Mouse (Mus musculus) liver, embryonic 14.5 days (tissue): ENCODE results near the gene Grb7. TPM values are rescaled to one million over a fixed set of nuclear protein-coding genes. Genes with fewer than 3 reads are reported as not detected.
A peak's percentile ranks its signal among the peaks of the same experiment; 100 is the strongest.

Experiments
- ATAC-seq: fragments of 200-750 bp; cut with Nextera tagmentation; 2 replicates; pipeline ENCODE4 v1.8.0; 2017; ENCODE audit warnings: moderate number of reproducible peaks, mild to moderate bottlenecking, moderate library complexity; ENCODE audit not compliant: insufficient read depth
- DNase-seq, 3 experiments: peaks; one replicate each; pipeline ENCODE4 v3.0.0-alpha.2; 2012 to 2013; ENCODE audit warnings: low read depth in 3 of 3, low spot score in 3 of 3
- H3K27ac ChIP-seq: fragments of 300-500 bp; sonication (generic); 2 replicates; pipeline ENCODE4 v1.5.1; 2014; ENCODE audit warnings: moderate library complexity, mild to moderate bottlenecking, control low read depth, inconsistent platforms
- H3K27me3 ChIP-seq: fragments of 300-500 bp; sonication (generic); 2 replicates; pipeline ENCODE4 v1.6.1; 2014; ENCODE audit warnings: mild to moderate bottlenecking, low read length, moderate library complexity; ENCODE audit not compliant: control insufficient read depth, insufficient read depth
- H3K36me3 ChIP-seq: fragments of 300-500 bp; sonication (generic); replicated peaks from 2 replicates; pipeline ENCODE4 v1.6.1; 2014; ENCODE audit warnings: low read depth; ENCODE audit not compliant: control insufficient read depth, insufficient read depth
- H3K4me1 ChIP-seq, 2 experiments: fragments of 200-500 bp in 1 of 2; fragments of 300-500 bp in 1 of 2; sonication (generic) in 1 of 2; replicated peaks; 2 replicates each; pipeline ENCODE4 v1.6.1; 2012 to 2014; ENCODE audit warnings: antibody characterized with exemption in 1 of 2, inconsistent platforms in 1 of 2, low read length in 1 of 2; ENCODE audit not compliant: control insufficient read depth in 2 of 2, insufficient read depth in 2 of 2
- H3K4me2 ChIP-seq: fragments of 300-500 bp; sonication (generic); 2 replicates; pipeline ENCODE4 v1.6.1; 2014; ENCODE audit warnings: low read depth, mild to moderate bottlenecking, control low read depth, moderate library complexity
- H3K4me3 ChIP-seq, 2 experiments: fragments of 200-500 bp in 1 of 2; fragments of 300-500 bp in 1 of 2; sonication (generic) in 1 of 2; 2 replicates each; pipeline ENCODE4 v1.5.1; 2012 to 2014; ENCODE audit warnings: low read depth in 2 of 2, low read length in 2 of 2, mild to moderate bottlenecking in 2 of 2, control low read depth in 1 of 2, inconsistent platforms in 1 of 2, moderate library complexity in 1 of 2; ENCODE audit not compliant: insufficient read depth in 1 of 2
- H3K9ac ChIP-seq: fragments of 300-500 bp; sonication (generic); replicated peaks from 2 replicates; pipeline ENCODE4 v1.6.1; 2014; ENCODE audit warnings: mild to moderate bottlenecking, control low read depth, moderate library complexity
- H3K9me3 ChIP-seq: fragments of 300-500 bp; sonication (generic); 2 replicates; pipeline ENCODE4 v1.6.1; 2016; ENCODE audit warnings: low read length, mixed read lengths; ENCODE audit not compliant: control insufficient read depth
- CTCF ChIP-seq: IDR thresholded peaks from 2 replicates; pipeline ENCODE4 v1.5.1; 2016; ENCODE audit warnings: antibody characterized with exemption, low read depth, control low read depth
- EP300 ChIP-seq: IDR thresholded peaks from 2 replicates; pipeline ENCODE4 v1.6.1; 2016; ENCODE audit warnings: antibody characterized with exemption, low read depth
- whole genome bisulfite sequencing: fragments of 180-500 bp; shearing (Covaris S2); extraction: QIAGEN DNeasy Blood & Tissue Kit; methylation state at CpG from one replicate; pipeline ENCODE4 v1.1.7; 2014; ENCODE audit not compliant: insufficient replicate concordance; 5-methylcytosine and 5-hydroxymethylcytosine counted together
- polyA plus RNA-seq, 2 experiments: library from polyadenylated mRNA; depleted of rRNA in 1 of 2; stranded (reverse) in 1 of 2; unstranded in 1 of 2; fragments of >200 nt; fragmentation: Nextera tagmentation in 1 of 2; extraction: Ambion mirVana in 1 of 2; gene quantifications; 2 replicates each; pipeline versions ENCODE4 v1.2.1 to v1.2.3; 2012 to 2014

The Grb7 gene
- polyA plus RNA-seq, 2 experiments: 14.1 to 15.7 TPM

DNA sequence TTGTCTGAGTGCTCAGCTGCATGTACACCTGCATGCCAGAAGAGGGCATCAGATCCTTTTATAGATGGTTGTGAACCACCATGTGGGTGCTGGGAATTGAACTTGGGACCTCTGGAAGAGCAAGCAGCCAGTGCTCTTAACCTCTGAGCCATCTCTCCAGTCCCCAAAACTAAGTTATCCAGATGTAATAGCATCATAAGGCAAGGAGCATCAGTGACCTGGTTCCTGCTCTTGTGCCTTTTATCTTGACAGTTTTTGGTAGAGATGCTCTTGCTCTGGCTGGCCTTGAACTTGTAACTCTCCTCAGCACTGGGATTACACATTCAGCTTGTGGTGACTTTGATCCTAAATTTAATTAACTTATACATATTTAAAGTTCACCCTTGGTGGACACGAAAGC lies 2.5 kb upstream of the Grb7 start:
- Histone ChIP-seq H3K36me3 (no peaks in the 10 kb centered on the region), H3K4me3 (no peak overlapping the region), H3K9me3 (no peaks in the 10 kb centered on the region), H3K27ac (no peak overlapping the region), H3K27me3 (peaks cover 26% of the 10 kb centered on the region), H3K9ac (no peak overlapping the region), H3K4me1 (peaks cover 0 to 7% of the 10 kb centered on the region in 2 experiments; a peak in 2 of 4 replicates), H3K4me2 (no peak overlapping the region)
- no peak for TF ChIP-seq EP300
- DNase-seq (no peak), ATAC-seq (no peak)
- WGBS: 75% methylated on average over 1 of the region's 1 CpGs

DNA sequence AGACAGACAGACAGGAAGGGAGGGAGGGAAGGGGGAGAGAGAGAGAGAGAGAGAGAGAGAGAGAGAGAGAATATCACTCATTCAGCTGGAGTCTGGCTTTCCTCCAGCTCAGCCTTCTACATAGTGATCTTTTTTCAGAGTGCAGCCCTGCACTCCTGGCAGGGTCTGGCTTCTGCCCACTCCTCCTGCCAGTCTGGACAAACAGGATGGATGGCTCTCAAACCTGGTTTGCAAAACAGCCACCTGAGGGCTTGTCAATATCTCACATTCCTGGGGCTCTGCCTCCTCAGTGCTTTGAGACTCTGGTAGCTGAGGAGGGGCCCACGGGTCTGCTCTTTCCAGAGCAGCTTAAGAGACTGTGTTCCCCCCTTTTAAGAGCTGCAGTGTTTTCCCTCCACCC lies 956 bp upstream of the Grb7 start:
- Histone ChIP-seq H3K27me3 (peaks cover 26% of the 10 kb centered on the region), H3K36me3 (no peaks in the 10 kb centered on the region), H3K27ac (no peak overlapping the region; the same call in 1 of the 2 replicates), H3K4me1 (peaks cover 0 to 7% of the 10 kb centered on the region in 2 experiments; a peak in 2 of 4 replicates), H3K9ac (no peak overlapping the region), H3K4me3 (no peak overlapping the region), H3K9me3 (no peaks in the 10 kb centered on the region), H3K4me2 (no peak overlapping the region)
- TF ChIP-seq CTCF (no peak), EP300 (no peak)
- ATAC-seq: no peak
- DNase-seq: no peak
- 6% methylated on average over 1 of the region's 1 CpGs for WGBS

DNA sequence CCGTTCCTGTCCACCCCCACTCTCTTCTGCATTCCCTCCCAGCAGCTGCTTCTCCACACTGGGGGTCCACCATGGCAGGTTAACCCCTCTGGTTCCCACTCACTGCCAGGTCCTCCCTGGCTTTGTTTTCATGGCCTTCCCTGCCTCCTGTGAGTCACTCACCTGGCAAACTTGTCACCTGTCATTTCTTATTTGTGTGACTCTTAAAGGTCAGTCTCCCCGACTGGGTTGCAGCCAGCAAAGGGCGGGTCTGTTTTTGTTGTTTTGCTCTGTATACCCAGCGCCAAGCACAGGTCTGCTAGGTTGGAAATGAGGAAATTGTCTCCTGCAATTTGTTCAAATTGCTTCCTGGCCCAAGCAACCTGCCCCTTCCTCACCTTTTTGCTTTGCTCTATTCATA lies 515 bp upstream of the Grb7 start:
- ATAC-seq (no peak), DNase-seq (no peak)
- no peaks in the 10 kb centered on the region for H3K36me3 ChIP-seq
- peak overlapping the region; percentile 31; the same call in 1 of the 2 replicates for H3K27ac ChIP-seq
- H3K27me3 ChIP-seq: peaks cover 26% of the 10 kb centered on the region
- peaks cover 0 to 7% of the 10 kb centered on the region in 2 experiments; a peak in 2 of 4 replicates for H3K4me1 ChIP-seq
- 0 out of 2 replicates have a peak overlapping the region, but pooled peaks have one; percentile 13 for H3K4me2 ChIP-seq
- TF ChIP-seq EP300: no peak
- TF ChIP-seq CTCF: no peak
- no peak overlapping the region for H3K4me3 ChIP-seq
- no peaks in the 10 kb centered on the region for H3K9me3 ChIP-seq
- H3K9ac ChIP-seq: no peak overlapping the region
- WGBS: 30% methylated on average over 4 of the region's 4 CpGs

DNA sequence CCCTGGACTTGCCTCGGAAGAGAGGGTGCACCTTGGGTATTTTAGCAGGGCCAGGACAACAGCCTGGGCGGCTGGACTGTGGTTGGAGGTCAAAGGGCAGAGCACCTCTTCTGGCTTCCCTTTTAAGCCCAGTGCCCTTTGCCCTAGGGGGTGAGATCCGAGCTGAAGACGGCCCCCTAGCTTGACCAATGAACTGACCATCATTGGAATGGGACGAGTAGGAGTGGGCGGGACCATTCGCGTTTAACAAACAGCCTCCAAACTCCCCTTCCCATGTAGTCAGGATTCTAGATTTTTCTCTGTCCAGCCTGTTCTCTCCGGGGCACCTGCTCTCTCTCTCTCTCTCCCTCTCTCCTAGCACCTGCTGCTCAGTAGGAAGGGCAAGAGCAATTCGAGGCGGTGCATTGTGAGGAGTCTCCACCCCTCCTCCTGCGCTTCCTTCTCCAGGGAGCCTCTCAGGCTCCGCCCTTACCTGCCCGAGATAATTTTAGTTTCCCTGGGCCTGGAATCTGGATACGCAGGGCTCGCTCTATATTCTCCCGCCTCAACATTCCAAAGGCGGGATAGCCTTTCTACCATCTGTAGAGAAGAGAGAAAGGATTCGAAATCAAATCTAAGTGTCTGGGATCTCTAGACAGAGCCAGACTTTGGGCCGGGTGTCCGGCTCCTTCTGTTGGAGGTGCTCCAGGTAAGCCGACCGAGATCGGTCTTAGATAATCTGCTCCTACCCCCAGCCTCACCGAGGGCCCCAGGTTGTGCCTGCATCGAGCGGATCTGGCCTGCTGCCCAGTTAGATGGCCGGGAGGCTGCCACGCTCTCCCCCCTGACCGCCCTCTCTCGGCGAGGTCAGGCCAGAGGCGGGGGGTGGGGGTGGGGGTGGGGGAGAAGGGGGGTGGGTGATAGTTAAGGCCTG lies 624 bp downstream of the Grb7 start:
- Histone ChIP-seq H3K4me1 (peaks cover 0 to 7% of the 10 kb centered on the region in 2 experiments; a peak in 2 of 4 replicates), H3K9ac (peak overlapping the region; percentile 13; the same call in 1 of the 2 replicates), H3K27me3 (peaks cover 26% of the 10 kb centered on the region), H3K4me3 (peak overlapping the region; percentile 36 to 71), H3K4me2 (peak overlapping the region; percentile 13), H3K27ac (peak overlapping the region; percentile 37), H3K36me3 (no peaks in the 10 kb centered on the region), H3K9me3 (no peaks in the 10 kb centered on the region)
- TF ChIP-seq CTCF (no peak), EP300 (peak; percentile 9; the same call in 1 of the 2 replicates)
- peak; percentile 64 for ATAC-seq
- peak in 2 of 3 experiments; percentile 26 to 39 for DNase-seq
- 9% methylated on average over 33 of the region's 33 CpGs for WGBS

DNA sequence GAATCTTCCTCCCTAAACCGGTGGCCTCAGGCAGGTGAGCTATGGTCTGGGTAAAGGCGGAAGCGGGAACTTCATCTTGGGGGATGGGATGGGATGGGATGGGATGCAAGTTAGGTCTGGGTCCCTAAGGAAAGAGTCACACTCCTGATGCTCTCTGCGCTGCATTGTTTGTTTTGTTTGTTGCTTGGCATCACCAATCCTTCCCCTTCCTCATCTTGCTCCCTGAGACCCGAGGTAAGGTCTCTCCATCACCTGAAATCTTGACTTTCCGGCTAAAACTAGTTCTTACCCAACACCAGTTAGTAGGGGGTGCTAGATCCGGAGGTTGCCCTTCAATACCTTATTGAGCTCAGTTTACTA lies 1.3 kb downstream of the Grb7 start:
- H3K36me3 ChIP-seq: no peaks in the 10 kb centered on the region
- ATAC-seq: no peak
- no peak overlapping the region; the same call in 1 of the 2 replicates for H3K9ac ChIP-seq
- peak overlapping the region; percentile 36 to 71 for H3K4me3 ChIP-seq
- H3K27me3 ChIP-seq: peaks cover 26% of the 10 kb centered on the region
- no peak overlapping the region; the same call in 1 of the 2 replicates for H3K27ac ChIP-seq
- 13% methylated on average over 7 of the region's 7 CpGs for WGBS
- no peak overlapping the region; the same call in 1 of the 2 replicates for H3K4me2 ChIP-seq
- DNase-seq: no peak
- H3K4me1 ChIP-seq: peaks cover 0 to 7% of the 10 kb centered on the region in 2 experiments; a peak in 2 of 4 replicates
- no peak for TF ChIP-seq EP300
- TF ChIP-seq CTCF: no peak
- no peaks in the 10 kb centered on the region for H3K9me3 ChIP-seq
